Mouse (Mus musculus): ENCODE results near the gene Gapdhs. TPM values are rescaled to one million over a fixed set of nuclear protein-coding genes. Genes with fewer than 3 reads are reported as not detected.

The Gapdhs gene
- polyA plus RNA-seq, 1 experiment from 2014 or later: 0.57 TPM

GRCm38 (mm10) chr7:30777081-30777579, 33.6 kb upstream of the Gapdhs start:
- 40% methylated on average over 7 of the region's 7 CpGs for WGBS
- no peaks in the 10 kb centered on the region for H3K27me3 ChIP-seq (replicated peaks; ENCODE audit: control insufficient read depth, insufficient read depth, low read length)
- H3K9ac ChIP-seq (ENCODE audit: low read length): no peak overlapping the region
- no peaks in the 10 kb centered on the region for H3K36me3 ChIP-seq (ENCODE audit: control insufficient read depth, insufficient read depth, low read length)
- no peak overlapping the region for H3K27ac ChIP-seq (ENCODE audit: low read depth, low read length)
- no peaks in the 10 kb centered on the region for H3K4me1 ChIP-seq (ENCODE audit: control insufficient read depth, insufficient read depth, low read length)
- H3K9me3 ChIP-seq (replicated peaks; ENCODE audit: control insufficient read depth, low read length): no peaks in the 10 kb centered on the region
- DNase-seq (ENCODE audit: low spot score) (no peak), ATAC-seq (no peak)
- no peak overlapping the region for H3K4me2 ChIP-seq (ENCODE audit: low read length)
- no peak overlapping the region for H3K4me3 ChIP-seq (ENCODE audit: low read depth, low read length)

GRCm38 (mm10) chr7:30776104-30776503, 32.6 kb upstream of the Gapdhs start:
- Histone ChIP-seq H3K27me3 (replicated peaks; ENCODE audit: control insufficient read depth, insufficient read depth, low read length) (no peaks in the 10 kb centered on the region), H3K4me2 (ENCODE audit: low read length) (no peak overlapping the region), H3K9ac (ENCODE audit: low read length) (no peak overlapping the region), H3K9me3 (replicated peaks; ENCODE audit: control insufficient read depth, low read length) (0 out of 2 replicates have a peak, but pooled peaks cover 4% of the 10 kb centered on the region), H3K36me3 (ENCODE audit: control insufficient read depth, insufficient read depth, low read length) (no peaks in the 10 kb centered on the region), H3K27ac (ENCODE audit: low read depth, low read length) (no peak overlapping the region), H3K4me3 (ENCODE audit: low read depth, low read length) (no peak overlapping the region), H3K4me1 (ENCODE audit: control insufficient read depth, insufficient read depth, low read length) (no peaks in the 10 kb centered on the region)
- ATAC-seq (no peak), DNase-seq (ENCODE audit: low spot score) (no peak)
- 93% methylated on average over 9 of the region's 9 CpGs for WGBS

- no peak for DNase-seq (ENCODE audit: low spot score)
- Histone ChIP-seq H3K9me3 (replicated peaks; ENCODE audit: control insufficient read depth, low read length) (0 out of 2 replicates have a peak, but pooled peaks cover 4% of the 10 kb centered on the region), H3K9ac (ENCODE audit: low read length) (no peak overlapping the region), H3K27ac (ENCODE audit: low read depth, low read length) (no peak overlapping the region), H3K36me3 (ENCODE audit: control insufficient read depth, insufficient read depth, low read length) (no peaks in the 10 kb centered on the region), H3K27me3 (replicated peaks; ENCODE audit: control insufficient read depth, insufficient read depth, low read length) (no peaks in the 10 kb centered on the region), H3K4me1 (ENCODE audit: control insufficient read depth, insufficient read depth, low read length) (no peaks in the 10 kb centered on the region), H3K4me2 (ENCODE audit: low read length) (no peak overlapping the region), H3K4me3 (ENCODE audit: low read depth, low read length) (no peak overlapping the region)
- no peak for ATAC-seq
- 28% methylated on average over 9 of the region's 9 CpGs for whole genome bisulfite sequencing
Observed at GRCm38 (mm10) chr7:30769236-30769635, 25.8 kb upstream of the Gapdhs start.

GRCm38 (mm10) chr7:30766408-30766807, 22.9 kb upstream of the Gapdhs start:
- H3K4me1 ChIP-seq (ENCODE audit: control insufficient read depth, insufficient read depth, low read length): no peaks in the 10 kb centered on the region
- ATAC-seq (no peak), DNase-seq (ENCODE audit: low spot score) (no peak)
- no peak overlapping the region for H3K4me2 ChIP-seq (ENCODE audit: low read length)
- H3K4me3 ChIP-seq (ENCODE audit: low read depth, low read length): no peak overlapping the region
- H3K27ac ChIP-seq (ENCODE audit: low read depth, low read length): no peak overlapping the region
- no peaks in the 10 kb centered on the region for H3K27me3 ChIP-seq (replicated peaks; ENCODE audit: control insufficient read depth, insufficient read depth, low read length)
- H3K36me3 ChIP-seq (ENCODE audit: control insufficient read depth, insufficient read depth, low read length): no peaks in the 10 kb centered on the region
- 0 out of 2 replicates have a peak, but pooled peaks cover 3% of the 10 kb centered on the region for H3K9me3 ChIP-seq (replicated peaks; ENCODE audit: control insufficient read depth, low read length)
- 80% methylated on average over 4 of the region's 4 CpGs for WGBS
- no peak overlapping the region for H3K9ac ChIP-seq (ENCODE audit: low read length)

GRCm38 (mm10) chr7:30765173-30765572, 21.7 kb upstream of the Gapdhs start:
- H3K27ac ChIP-seq (ENCODE audit: low read depth, low read length): no peak overlapping the region
- no peak for ATAC-seq
- DNase-seq (ENCODE audit: low spot score): no peak
- H3K4me3 ChIP-seq (ENCODE audit: low read depth, low read length): no peak overlapping the region
- H3K36me3 ChIP-seq (ENCODE audit: control insufficient read depth, insufficient read depth, low read length): no peaks in the 10 kb centered on the region
- H3K4me1 ChIP-seq (ENCODE audit: control insufficient read depth, insufficient read depth, low read length): no peaks in the 10 kb centered on the region
- no peak overlapping the region for H3K4me2 ChIP-seq (ENCODE audit: low read length)
- H3K27me3 ChIP-seq (replicated peaks; ENCODE audit: control insufficient read depth, insufficient read depth, low read length): no peaks in the 10 kb centered on the region
- no peak overlapping the region for H3K9ac ChIP-seq (ENCODE audit: low read length)
- 48% methylated on average over 11 of the region's 11 CpGs for WGBS
- no peaks in the 10 kb centered on the region for H3K9me3 ChIP-seq (replicated peaks; ENCODE audit: control insufficient read depth, low read length)

GRCm38 (mm10) chr7:30763456-30763855, 20.0 kb upstream of the Gapdhs start, which contains the start of gene Dmkn:
Dmkn (plus strand) TSS chr7:30763756.
- DNase-seq (ENCODE audit: low spot score) (no peak), ATAC-seq (no peak)
- Histone ChIP-seq H3K9me3 (replicated peaks; ENCODE audit: control insufficient read depth, low read length) (no peaks in the 10 kb centered on the region), H3K4me3 (ENCODE audit: low read depth, low read length) (no peak within 1 kb of the TSS), H3K27ac (ENCODE audit: low read depth, low read length) (no peak within 1 kb of the TSS), H3K9ac (ENCODE audit: low read length) (no peak within 1 kb of the TSS), H3K4me1 (ENCODE audit: control insufficient read depth, insufficient read depth, low read length) (no peaks in the 10 kb centered on the region), H3K4me2 (ENCODE audit: low read length) (no peak within 1 kb of the TSS), H3K36me3 (ENCODE audit: control insufficient read depth, insufficient read depth, low read length) (no peaks in the 10 kb centered on the region), H3K27me3 (replicated peaks; ENCODE audit: control insufficient read depth, insufficient read depth, low read length) (no peaks in the 10 kb centered on the region)
- 39% methylated on average over 5 of the region's 5 CpGs for WGBS

GRCm38 (mm10) chr7:30761769-30762352, 18.4 kb upstream of the Gapdhs start:
- no peak overlapping the region for H3K27ac ChIP-seq (ENCODE audit: low read depth, low read length)
- no peak overlapping the region for H3K4me3 ChIP-seq (ENCODE audit: low read depth, low read length)
- no peaks in the 10 kb centered on the region for H3K36me3 ChIP-seq (ENCODE audit: control insufficient read depth, insufficient read depth, low read length)
- WGBS: 77% methylated on average over 4 of the region's 4 CpGs
- DNase-seq (ENCODE audit: low spot score): no peak
- H3K27me3 ChIP-seq (replicated peaks; ENCODE audit: control insufficient read depth, insufficient read depth, low read length): no peaks in the 10 kb centered on the region
- no peaks in the 10 kb centered on the region for H3K9me3 ChIP-seq (replicated peaks; ENCODE audit: control insufficient read depth, low read length)
- H3K4me2 ChIP-seq (ENCODE audit: low read length): no peak overlapping the region
- H3K4me1 ChIP-seq (ENCODE audit: control insufficient read depth, insufficient read depth, low read length): no peaks in the 10 kb centered on the region
- no peak overlapping the region for H3K9ac ChIP-seq (ENCODE audit: low read length)
- no peak for ATAC-seq

GRCm38 (mm10) chr7:30758853-30759252, 15.4 kb upstream of the Gapdhs start:
- Histone ChIP-seq H3K4me2 (ENCODE audit: low read length) (no peak overlapping the region), H3K9ac (ENCODE audit: low read length) (no peak overlapping the region), H3K27me3 (replicated peaks; ENCODE audit: control insufficient read depth, insufficient read depth, low read length) (no peaks in the 10 kb centered on the region), H3K36me3 (ENCODE audit: control insufficient read depth, insufficient read depth, low read length) (peaks cover 11% of the 10 kb centered on the region; the same call in 1 of the 2 replicates), H3K4me1 (ENCODE audit: control insufficient read depth, insufficient read depth, low read length) (no peaks in the 10 kb centered on the region), H3K27ac (ENCODE audit: low read depth, low read length) (no peak overlapping the region), H3K9me3 (replicated peaks; ENCODE audit: control insufficient read depth, low read length) (no peaks in the 10 kb centered on the region), H3K4me3 (ENCODE audit: low read depth, low read length) (no peak overlapping the region)
- no peak for ATAC-seq
- 33% methylated on average over 4 of the region's 4 CpGs for WGBS
- peak; percentile 33 for DNase-seq (ENCODE audit: low spot score)

GRCm38 (mm10) chr7:30757001-30757400, 13.5 kb upstream of the Gapdhs start:
- Histone ChIP-seq H3K27ac (ENCODE audit: low read depth, low read length) (no peak overlapping the region), H3K36me3 (ENCODE audit: control insufficient read depth, insufficient read depth, low read length) (peaks cover 11% of the 10 kb centered on the region; the same call in 1 of the 2 replicates), H3K4me3 (ENCODE audit: low read depth, low read length) (no peak overlapping the region), H3K27me3 (replicated peaks; ENCODE audit: control insufficient read depth, insufficient read depth, low read length) (no peaks in the 10 kb centered on the region), H3K4me1 (ENCODE audit: control insufficient read depth, insufficient read depth, low read length) (no peaks in the 10 kb centered on the region), H3K9me3 (replicated peaks; ENCODE audit: control insufficient read depth, low read length) (no peaks in the 10 kb centered on the region), H3K9ac (ENCODE audit: low read length) (no peak overlapping the region), H3K4me2 (ENCODE audit: low read length) (no peak overlapping the region)
- WGBS: 80% methylated on average over 3 of the region's 3 CpGs
- no peak for ATAC-seq
- no peak for DNase-seq (ENCODE audit: low spot score)

Data from forebrain, embryonic 14.5 days (tissue).